Mouse (Mus musculus) cerebellum, postnatal 14 days (tissue): ENCODE measurements at regions not wholly inside any gene's neighbourhood (a gene's known extent, or its start where the extent isn't known, plus 50 kb on each side); places are given as distances from the start of the nearest gene placed in this dataset.

Experiments used
- DNase-seq, 2 experiments: peaks; one replicate each; pipeline ENCODE4 v3.0.0; 2021; ENCODE audit warnings: mixed read lengths in 2 of 2

GRCm38 (mm10) chr4:142773651-142774151 lies 439.1 kb downstream of the Prdm2 start:
- peak; percentile 97 to 98 for DNase-seq

DNA sequence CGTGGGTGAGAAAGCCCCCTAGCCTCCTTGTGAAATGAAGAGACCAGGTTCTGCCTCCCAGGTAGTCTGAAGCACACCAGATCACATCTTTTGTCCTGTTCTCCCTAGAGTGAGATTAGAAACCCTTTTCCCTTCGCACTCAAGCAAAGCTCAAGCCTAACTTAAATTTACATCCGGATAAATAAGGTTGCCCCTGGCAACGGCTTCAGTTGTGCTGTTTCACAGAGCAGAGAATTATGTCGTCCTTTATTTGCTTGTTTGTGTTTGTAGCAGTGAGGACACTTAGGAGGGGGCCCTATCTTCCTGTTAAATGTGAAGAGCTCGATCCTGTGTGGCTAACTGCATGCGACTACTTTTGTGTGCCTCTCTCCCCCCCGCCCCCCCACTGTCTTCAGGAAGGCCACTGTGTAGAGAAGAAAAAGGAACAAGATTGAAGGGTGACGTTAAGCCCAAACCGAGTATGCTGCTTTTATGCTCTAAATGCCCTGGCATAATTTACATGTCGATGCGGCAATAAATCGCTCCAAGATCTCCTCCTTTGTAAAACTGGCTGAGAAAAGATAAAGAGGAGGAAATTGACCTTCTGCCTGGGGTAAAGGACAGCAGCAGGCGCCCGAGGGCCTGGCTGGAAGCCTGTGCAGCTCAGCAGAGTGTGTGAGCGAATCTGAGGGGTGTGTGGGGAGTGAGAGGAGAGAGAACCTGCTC lies 439.9 kb downstream of the Prdm2 start:
- peak; percentile 83 to 90 for DNase-seq

- DNase-seq = peak; percentile 35 to 42
Observed at GRCm38 (mm10) chr4:142771520-142772150, 441.2 kb downstream of the Prdm2 start.

- DNase-seq = no peak
Observed at GRCm38 (mm10) chr4:142770177-142770576, 442.6 kb downstream of the Prdm2 start.

DNA sequence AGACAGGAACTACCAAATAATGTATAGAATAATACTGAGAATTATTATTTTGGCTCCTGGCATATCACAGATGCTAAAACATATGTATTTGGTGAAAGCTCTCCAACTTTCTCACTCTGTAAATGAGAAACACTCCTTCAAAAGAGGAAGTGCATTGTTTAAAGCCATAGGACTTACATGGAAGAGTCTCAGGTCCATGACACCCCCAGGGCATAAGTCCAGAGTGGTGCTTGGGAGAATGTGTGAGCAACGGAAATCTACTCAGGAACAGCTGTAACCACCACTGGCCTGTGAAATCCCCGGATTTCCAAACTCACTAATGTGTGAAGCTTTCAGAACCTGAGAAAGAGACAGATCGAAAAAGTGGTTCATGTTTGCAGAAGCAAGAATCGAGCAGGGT lies 445.1 kb downstream of the Prdm2 start:
- no peak for DNase-seq

- no peak for DNase-seq
Observed at GRCm38 (mm10) chr4:142761577-142761976, 451.2 kb downstream of the Prdm2 start.

GRCm38 (mm10) chr4:142758102-142758501 lies 454.7 kb downstream of the Prdm2 start:
- DNase-seq = peak; percentile 75 to 79

- DNase-seq = no peak
Observed at GRCm38 (mm10) chr4:142756332-142756731, 456.5 kb downstream of the Prdm2 start.

GRCm38 (mm10) chr4:142749918-142750317 lies 462.9 kb downstream of the Prdm2 start:
- DNase-seq = peak in 1 of 2 experiments; percentile 26

- DNase-seq = no peak
Observed at GRCm38 (mm10) chr4:142723554-142723907, 484.3 kb upstream of the Kazn start.

- DNase-seq = no peak
Observed at GRCm38 (mm10) chr4:142722845-142723553, 483.8 kb upstream of the Kazn start.

- DNase-seq = peak; percentile 57 to 70
Observed at GRCm38 (mm10) chr4:142701606-142702005, 462.4 kb upstream of the Kazn start.

- no peak for DNase-seq
Observed at GRCm38 (mm10) chr4:142694926-142695325, 455.7 kb upstream of the Kazn start.

- DNase-seq = no peak
Observed at GRCm38 (mm10) chr4:142688241-142688640, 449.0 kb upstream of the Kazn start.

DNA sequence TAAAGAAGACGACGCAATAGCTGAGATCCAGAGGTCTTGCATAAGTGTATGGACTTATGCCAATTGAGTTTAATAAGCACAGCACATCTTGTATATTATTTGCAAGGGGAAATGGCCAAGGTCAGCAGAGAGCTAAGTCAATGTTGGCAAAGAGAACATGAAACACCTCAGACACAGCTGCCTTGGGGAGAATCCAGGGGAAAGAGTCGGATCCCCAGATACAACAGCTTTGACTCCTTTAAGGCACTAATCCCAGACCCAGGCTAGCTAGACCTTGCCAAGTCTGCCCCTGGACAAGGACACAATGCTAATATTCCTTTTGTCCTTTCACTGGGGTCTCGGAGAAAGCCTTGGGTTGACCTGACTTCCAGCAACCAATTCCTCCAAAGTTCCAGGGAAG lies 438.2 kb upstream of the Kazn start:
- DNase-seq = no peak

- peak; percentile 85 for DNase-seq
Observed at GRCm38 (mm10) chr4:142674641-142675465, 435.7 kb upstream of the Kazn start.

DNA sequence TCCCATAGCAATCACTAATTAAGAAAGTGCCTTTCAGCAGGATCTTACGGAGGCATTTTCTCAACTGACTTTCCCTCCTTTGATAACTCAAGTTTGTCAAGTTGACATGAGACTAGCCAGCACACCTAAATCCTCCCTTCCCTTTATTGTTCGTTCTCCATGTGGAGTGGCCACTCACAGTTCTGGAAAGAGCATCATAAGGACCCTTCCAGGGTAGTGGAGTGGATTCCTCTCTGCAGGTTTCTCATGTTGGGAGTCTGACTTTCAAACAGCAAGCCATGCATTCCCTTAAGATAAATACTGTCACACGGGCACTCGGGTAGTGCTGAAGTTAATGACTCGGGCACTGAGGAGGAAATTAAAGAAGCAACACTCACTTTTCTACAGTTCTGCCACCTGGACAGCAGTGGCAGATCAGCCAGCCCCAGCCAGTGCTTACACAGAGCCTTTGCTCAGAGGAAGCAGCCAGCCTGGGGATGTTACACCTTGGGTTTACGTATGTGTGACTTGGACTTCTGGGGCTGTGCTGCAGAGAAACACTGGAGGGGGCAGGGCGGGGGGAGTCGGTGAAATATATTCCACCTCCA lies 432.8 kb upstream of the Kazn start:
- no peak for DNase-seq

DNA sequence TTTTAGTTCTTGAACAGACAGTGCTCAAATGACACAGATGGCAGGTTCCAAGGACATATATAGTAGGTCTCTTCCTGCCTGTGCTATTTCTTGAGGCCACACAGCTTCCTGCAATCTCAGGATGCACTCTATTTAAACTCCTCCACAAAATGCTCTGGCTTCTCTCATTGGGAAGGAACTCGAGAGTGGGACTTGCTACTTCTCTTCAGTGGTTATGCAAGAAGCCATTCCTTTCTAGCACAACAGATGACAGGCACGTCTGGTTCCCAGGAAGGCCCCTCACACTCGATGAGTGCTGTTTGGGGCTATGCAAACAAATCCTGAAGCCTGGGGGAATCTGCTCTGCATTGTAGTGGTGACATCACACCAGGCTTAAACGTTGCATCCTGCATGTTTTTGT lies 425.6 kb upstream of the Kazn start:
- DNase-seq = no peak

GRCm38 (mm10) chr4:142658156-142658555 lies 419.0 kb upstream of the Kazn start:
- DNase-seq = no peak

DNA sequence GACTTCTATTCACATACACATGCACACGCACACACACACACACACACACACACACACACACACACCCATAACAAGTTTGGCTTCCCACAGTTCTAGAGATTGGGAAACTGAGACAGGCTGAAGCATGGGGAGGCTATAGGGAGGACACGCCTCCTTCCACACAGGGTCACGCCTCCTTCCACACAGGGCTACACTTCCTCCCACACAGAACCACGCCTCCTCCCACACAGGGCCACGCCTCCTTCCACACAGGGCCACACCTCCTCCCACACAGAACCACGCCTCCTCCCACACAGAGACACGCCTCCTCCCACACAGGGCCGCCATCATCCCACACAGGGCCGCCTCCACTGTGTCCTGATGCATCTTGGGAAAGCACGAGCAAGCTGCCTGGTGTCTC lies 401.9 kb upstream of the Kazn start:
- DNase-seq = no peak

- DNase-seq = no peak
Observed at GRCm38 (mm10) chr4:142639340-142639733, 400.1 kb upstream of the Kazn start.

GRCm38 (mm10) chr4:142638733-142639339 lies 399.6 kb upstream of the Kazn start:
- DNase-seq = peak; percentile 55 to 58
